Mouse (Mus musculus) CH12.LX (cell line): ENCODE data around the gene Slc44a1.

ENCODE experiments used
- CHD1 ChIP-seq: IDR thresholded peaks from 2 replicates; pipeline ENCODE4 v1.6.1; 2012; ENCODE audit warnings: low read depth, low read length, improper control_type of control experiment, inconsistent platforms
- CTCF ChIP-seq, 2 experiments: IDR thresholded peaks in 1 of 2; conservative IDR thresholded peaks in 1 of 2; 2 replicates each; pipeline ENCODE4 v1.5.1; 2011 to 2012; ENCODE audit warnings: low read depth in 2 of 2, low read length in 2 of 2, improper control_type of control experiment in 1 of 2, inconsistent platforms in 1 of 2, mild to moderate bottlenecking in 1 of 2, moderate library complexity in 1 of 2
- EP300 ChIP-seq: IDR thresholded peaks from 2 replicates; pipeline ENCODE4 v1.6.1; 2011; ENCODE audit warnings: low read length, improper control_type of control experiment
- MAZ ChIP-seq: IDR thresholded peaks from 2 replicates; pipeline ENCODE4 v1.6.1; 2012; ENCODE audit warnings: low read depth, mild to moderate bottlenecking, inconsistent platforms, low read length, improper control_type of control experiment, moderate library complexity
- MEF2A ChIP-seq: IDR thresholded peaks from 2 replicates; pipeline ENCODE4 v1.6.1; 2014; ENCODE audit warnings: low read depth, mild to moderate bottlenecking, inconsistent platforms, low read length, improper control_type of control experiment, borderline replicate concordance
- MXI1 ChIP-seq: IDR thresholded peaks from 2 replicates; pipeline ENCODE4 v1.6.1; 2011; ENCODE audit warnings: mild to moderate bottlenecking, low read depth, low read length, improper control_type of control experiment
- USF1 ChIP-seq: IDR thresholded peaks from 2 replicates; pipeline ENCODE4 v1.6.1; 2014; ENCODE audit warnings: low read depth, mild to moderate bottlenecking, inconsistent platforms, low read length, improper control_type of control experiment
- ZKSCAN1 ChIP-seq: IDR thresholded peaks from 2 replicates; pipeline ENCODE4 v1.6.1; 2012; ENCODE audit warnings: low read depth, inconsistent platforms, low read length, improper control_type of control experiment, borderline replicate concordance
- ZNF384 ChIP-seq: IDR thresholded peaks from 2 replicates; pipeline ENCODE4 v1.6.1; 2012; ENCODE audit warnings: low read depth, low read length, improper control_type of control experiment, inconsistent platforms

- TF ChIP-seq CTCF (conservative IDR thresholded peaks at IDR 0.05 in 1 of 2, IDR thresholded peaks at IDR 0.05 in 1 of 2; ENCODE audit: low read depth in 2 of 2, low read length in 2 of 2) (peak in 1 of 2 experiments; percentile 34; a peak in 1 of 4 replicates), MAZ (no peak), USF1 (no peak), CHD1 (no peak), ZNF384 (no peak), MXI1 (no peak), EP300 (no peak), ZKSCAN1 (no peak), MEF2A (no peak)
Observed at GRCm38 (mm10) chr4:53422799-53423198, 17.4 kb upstream of the Slc44a1 start.
